Mouse (Mus musculus): ENCODE data around the gene Cacnb3. TPM values are rescaled to one million over a fixed set of nuclear protein-coding genes. Genes with fewer than 3 reads are reported as not detected.

Gene Cacnb3
- polyA plus RNA-seq, 1 experiment: 127 TPM

DNA sequence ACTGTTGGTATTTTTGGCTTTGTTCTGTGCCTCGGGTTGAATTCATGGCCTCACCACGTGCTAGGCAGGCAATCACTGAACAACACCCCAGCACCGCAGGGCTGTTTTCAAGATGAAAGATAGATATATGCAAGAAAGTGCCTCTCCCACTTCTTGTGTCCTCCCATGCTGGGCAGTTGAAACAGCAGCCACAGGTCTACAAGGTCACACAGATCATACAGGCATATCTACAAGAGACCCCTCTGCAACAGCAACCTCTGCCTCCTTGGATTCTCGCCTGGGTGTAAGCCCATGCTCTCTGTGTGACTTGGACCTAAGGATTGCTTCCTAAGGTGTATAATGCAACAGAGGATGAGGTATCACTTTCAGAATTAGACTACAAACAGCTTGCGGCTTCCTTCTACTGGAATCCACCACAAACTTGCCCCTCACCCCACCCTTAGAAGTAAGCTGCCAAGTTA lies 7.2 kb upstream of the Cacnb3 start:
- TF ChIP-seq CTCF (IDR thresholded peaks at IDR 0.05; ENCODE audit: borderline replicate concordance, control insufficient read depth, extremely low read depth, insufficient read depth, low read length, poor library complexity): no peak
- no peak for TF ChIP-seq POLR2A (IDR thresholded peaks at IDR 0.05; ENCODE audit: control insufficient read depth, extremely low read depth, insufficient read depth, low read length, poor library complexity)
- Histone ChIP-seq H3K36me3 (ENCODE audit: control insufficient read depth, insufficient read depth, low read length) (no peaks in the 10 kb centered on the region), H3K4me3 (ENCODE audit: control insufficient read depth, insufficient read depth, low read length) (no peak overlapping the region), H3K27ac (ENCODE audit: control insufficient read depth, insufficient read depth, low read length) (peak overlapping the region; percentile 95), H3K4me1 (replicated peaks; ENCODE audit: control insufficient read depth, insufficient read depth, low read length) (peaks cover 30% of the 10 kb centered on the region), H3K27me3 (ENCODE audit: control insufficient read depth, insufficient read depth, low read length) (no peaks in the 10 kb centered on the region; the same call in 1 of the 2 replicates)
- WGBS: 31% methylated on average over 5 of the region's 5 CpGs
- DNase-seq: no peak

DNA sequence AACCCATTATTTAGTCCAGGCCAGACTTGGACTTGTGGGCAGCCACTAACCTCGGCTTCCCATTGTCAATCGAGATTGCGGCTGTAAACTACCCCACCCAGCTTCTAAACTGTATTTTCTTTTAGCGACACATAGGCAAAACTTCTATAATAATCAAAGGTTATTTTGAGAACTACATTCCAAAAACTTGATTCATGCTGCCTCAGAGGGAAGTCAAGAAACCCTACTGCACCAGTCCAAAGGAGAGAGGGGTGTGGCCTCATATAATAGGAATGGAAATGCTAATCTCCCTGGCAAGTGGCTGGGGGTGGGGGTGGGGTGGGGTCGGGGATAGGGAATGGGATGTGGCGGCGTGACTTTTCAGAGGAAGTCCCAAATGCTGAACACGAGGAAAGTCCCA lies 4.6 kb upstream of the Cacnb3 start:
- H3K36me3 ChIP-seq (ENCODE audit: control insufficient read depth, insufficient read depth, low read length): no peaks in the 10 kb centered on the region
- H3K4me1 ChIP-seq (replicated peaks; ENCODE audit: control insufficient read depth, insufficient read depth, low read length): peaks cover 33% of the 10 kb centered on the region
- H3K4me3 ChIP-seq (ENCODE audit: control insufficient read depth, insufficient read depth, low read length): no peak overlapping the region
- H3K27ac ChIP-seq (ENCODE audit: control insufficient read depth, insufficient read depth, low read length): no peak overlapping the region
- no peaks in the 10 kb centered on the region; the same call in 1 of the 2 replicates for H3K27me3 ChIP-seq (ENCODE audit: control insufficient read depth, insufficient read depth, low read length)
- no peak for DNase-seq
- no peak for TF ChIP-seq POLR2A (IDR thresholded peaks at IDR 0.05; ENCODE audit: control insufficient read depth, extremely low read depth, insufficient read depth, low read length, poor library complexity)
- no peak for TF ChIP-seq CTCF (IDR thresholded peaks at IDR 0.05; ENCODE audit: borderline replicate concordance, control insufficient read depth, extremely low read depth, insufficient read depth, low read length, poor library complexity)
- 44% methylated on average over 8 of the region's 8 CpGs for WGBS

DNA sequence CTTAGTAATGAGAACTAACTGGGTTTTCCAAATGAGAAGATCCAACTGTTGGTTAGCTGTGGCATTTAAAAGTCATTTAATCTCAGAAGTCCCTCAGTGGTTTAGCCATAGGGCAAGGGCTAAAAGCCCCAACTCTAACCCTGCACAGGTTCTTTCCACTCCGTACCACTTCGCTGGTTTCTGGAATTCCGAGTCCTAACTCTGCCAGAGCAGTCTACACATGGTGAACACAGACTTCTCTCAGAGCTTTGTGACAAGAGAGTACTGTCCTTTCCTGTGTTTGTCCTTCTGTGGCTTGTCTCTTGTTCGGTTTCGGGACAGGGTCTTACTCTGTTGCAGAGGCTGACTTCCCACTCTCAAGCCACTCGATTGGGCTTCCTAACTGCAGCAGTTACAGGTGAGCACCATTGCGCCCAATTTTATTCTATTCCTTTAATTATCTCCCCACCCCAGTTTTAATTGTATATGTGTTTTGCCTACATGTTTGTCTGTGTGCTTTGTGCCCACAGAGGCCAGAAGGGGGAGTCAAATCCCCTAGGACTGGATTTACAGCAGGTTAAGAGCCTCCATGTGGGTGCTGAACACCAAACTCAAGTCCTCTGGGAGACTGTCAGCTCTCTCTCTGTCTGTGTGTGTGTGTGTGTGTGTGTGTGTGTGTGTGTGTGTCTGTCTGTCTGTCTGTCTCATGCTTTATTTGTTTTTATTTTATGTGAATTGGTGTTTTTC lies 4.0 kb upstream of the Cacnb3 start:
- TF ChIP-seq POLR2A (IDR thresholded peaks at IDR 0.05; ENCODE audit: control insufficient read depth, extremely low read depth, insufficient read depth, low read length, poor library complexity) (no peak), CTCF (IDR thresholded peaks at IDR 0.05; ENCODE audit: borderline replicate concordance, control insufficient read depth, extremely low read depth, insufficient read depth, low read length, poor library complexity) (no peak)
- H3K4me1 ChIP-seq (replicated peaks; ENCODE audit: control insufficient read depth, insufficient read depth, low read length): peaks cover 29% of the 10 kb centered on the region
- H3K36me3 ChIP-seq (ENCODE audit: control insufficient read depth, insufficient read depth, low read length): no peaks in the 10 kb centered on the region
- no peak for DNase-seq
- WGBS: 83% methylated on average over 7 of the region's 7 CpGs
- no peak overlapping the region for H3K27ac ChIP-seq (ENCODE audit: control insufficient read depth, insufficient read depth, low read length)
- no peaks in the 10 kb centered on the region; the same call in 1 of the 2 replicates for H3K27me3 ChIP-seq (ENCODE audit: control insufficient read depth, insufficient read depth, low read length)
- H3K4me3 ChIP-seq (ENCODE audit: control insufficient read depth, insufficient read depth, low read length): no peak overlapping the region

DNA sequence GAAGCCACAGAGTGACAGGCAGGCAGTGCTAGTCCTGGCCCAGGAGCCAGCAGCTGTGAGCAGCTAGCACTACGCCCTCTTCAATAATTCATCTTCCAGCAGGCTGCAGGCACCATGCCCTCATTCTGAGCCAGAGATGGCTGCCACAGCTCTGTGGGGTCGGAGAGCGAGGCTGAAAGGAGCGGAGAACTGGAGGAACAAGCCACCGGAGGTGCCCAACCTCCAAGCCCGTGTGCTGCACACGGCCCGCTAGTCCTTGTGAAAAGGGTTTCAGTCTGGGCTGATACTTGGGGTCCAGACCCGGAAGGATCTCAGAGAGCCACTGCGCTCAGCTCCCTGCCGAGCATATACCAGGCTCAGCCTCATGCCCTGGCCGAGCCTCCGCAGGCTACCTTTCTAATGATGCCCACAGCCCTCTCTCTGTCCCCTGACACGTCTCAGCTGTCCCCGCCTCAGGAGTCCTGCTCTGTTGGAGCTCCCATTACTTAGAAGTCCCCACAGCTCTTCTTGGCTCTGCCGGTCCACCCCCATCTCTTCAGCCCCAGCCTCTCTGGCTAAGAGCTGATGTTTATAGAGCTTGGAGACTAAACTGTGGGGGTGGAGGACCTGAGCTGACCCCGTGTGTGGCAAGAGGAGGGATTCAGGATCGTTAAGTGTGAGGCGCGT lies 1.9 kb upstream of the Cacnb3 start:
- 0 out of 2 replicates have a peak, but pooled peaks have one; percentile 1 for TF ChIP-seq CTCF (IDR thresholded peaks at IDR 0.05; ENCODE audit: borderline replicate concordance, control insufficient read depth, extremely low read depth, insufficient read depth, low read length, poor library complexity)
- TF ChIP-seq POLR2A (IDR thresholded peaks at IDR 0.05; ENCODE audit: control insufficient read depth, extremely low read depth, insufficient read depth, low read length, poor library complexity): 0 out of 2 replicates have a peak, but pooled peaks have one; percentile 17
- Histone ChIP-seq H3K36me3 (ENCODE audit: control insufficient read depth, insufficient read depth, low read length) (no peaks in the 10 kb centered on the region), H3K27me3 (ENCODE audit: control insufficient read depth, insufficient read depth, low read length) (peaks cover 5% of the 10 kb centered on the region; the same call in 1 of the 2 replicates), H3K27ac (ENCODE audit: control insufficient read depth, insufficient read depth, low read length) (no peak overlapping the region), H3K4me3 (ENCODE audit: control insufficient read depth, insufficient read depth, low read length) (no peak overlapping the region), H3K4me1 (replicated peaks; ENCODE audit: control insufficient read depth, insufficient read depth, low read length) (peaks cover 20% of the 10 kb centered on the region)
- DNase-seq: no peak
- WGBS: 26% methylated on average over 20 of the region's 20 CpGs

DNA sequence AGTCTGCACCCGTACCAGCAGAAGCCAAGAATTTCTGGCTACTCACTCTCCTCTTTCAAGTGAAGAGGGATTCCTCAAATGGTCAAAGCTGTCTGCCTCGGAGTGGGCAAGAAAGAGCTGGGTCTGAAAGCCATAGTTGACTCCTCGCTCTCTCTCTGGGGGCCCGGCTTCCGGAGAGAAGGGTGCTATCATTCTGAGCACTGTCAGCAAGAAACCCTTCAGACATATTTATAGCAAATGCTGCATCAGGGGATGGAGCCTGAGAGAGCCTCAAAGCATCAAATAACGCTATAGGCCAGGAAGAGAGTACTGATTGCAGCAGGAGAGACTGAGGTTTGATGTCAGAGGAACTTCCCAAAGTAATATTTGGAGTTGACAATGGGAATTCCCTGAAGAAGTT lies 1.2 kb upstream of the Cacnb3 start:
- H3K36me3 ChIP-seq (ENCODE audit: control insufficient read depth, insufficient read depth, low read length): no peaks in the 10 kb centered on the region
- TF ChIP-seq POLR2A (IDR thresholded peaks at IDR 0.05; ENCODE audit: control insufficient read depth, extremely low read depth, insufficient read depth, low read length, poor library complexity) (no peak), CTCF (IDR thresholded peaks at IDR 0.05; ENCODE audit: borderline replicate concordance, control insufficient read depth, extremely low read depth, insufficient read depth, low read length, poor library complexity) (no peak)
- no peak for DNase-seq
- H3K27me3 ChIP-seq (ENCODE audit: control insufficient read depth, insufficient read depth, low read length): peaks cover 8% of the 10 kb centered on the region; the same call in 1 of the 2 replicates
- no peak overlapping the region for H3K27ac ChIP-seq (ENCODE audit: control insufficient read depth, insufficient read depth, low read length)
- WGBS: 79% methylated on average over 6 of the region's 6 CpGs
- H3K4me1 ChIP-seq (replicated peaks; ENCODE audit: control insufficient read depth, insufficient read depth, low read length): peaks cover 26% of the 10 kb centered on the region
- H3K4me3 ChIP-seq (ENCODE audit: control insufficient read depth, insufficient read depth, low read length): no peak overlapping the region

DNA sequence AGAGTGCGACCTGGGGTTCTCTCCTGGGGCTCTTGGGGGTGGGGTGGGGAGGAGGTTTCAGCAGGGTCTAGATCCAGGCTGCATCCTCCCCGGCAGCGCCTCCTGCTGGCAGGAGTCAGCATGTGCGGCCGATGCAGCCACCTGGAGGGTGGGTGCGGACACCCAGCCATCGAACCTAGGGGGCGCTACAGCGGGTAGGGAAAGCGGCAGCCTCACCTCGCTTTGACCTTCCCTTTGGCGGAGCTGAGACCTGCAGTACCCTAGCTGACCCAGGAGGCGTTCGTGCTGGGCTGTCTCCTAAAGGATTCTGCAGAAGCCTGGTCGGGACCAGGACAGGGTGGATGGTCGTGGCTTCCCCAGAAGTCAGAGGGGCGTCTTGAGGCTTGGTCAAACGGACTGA lies 853 bp downstream of the Cacnb3 start:
- H3K36me3 ChIP-seq (ENCODE audit: control insufficient read depth, insufficient read depth, low read length): no peaks in the 10 kb centered on the region
- peaks cover 10% of the 10 kb centered on the region; the same call in 1 of the 2 replicates for H3K27me3 ChIP-seq (ENCODE audit: control insufficient read depth, insufficient read depth, low read length)
- no peak overlapping the region for H3K4me3 ChIP-seq (ENCODE audit: control insufficient read depth, insufficient read depth, low read length)
- peaks cover 33% of the 10 kb centered on the region for H3K4me1 ChIP-seq (replicated peaks; ENCODE audit: control insufficient read depth, insufficient read depth, low read length)
- WGBS: 4% methylated on average over 18 of the region's 18 CpGs
- H3K27ac ChIP-seq (ENCODE audit: control insufficient read depth, insufficient read depth, low read length): no peak overlapping the region
- peak; percentile 84 for DNase-seq
- TF ChIP-seq POLR2A (IDR thresholded peaks at IDR 0.05; ENCODE audit: control insufficient read depth, extremely low read depth, insufficient read depth, low read length, poor library complexity) (no peak), CTCF (IDR thresholded peaks at IDR 0.05; ENCODE audit: borderline replicate concordance, control insufficient read depth, extremely low read depth, insufficient read depth, low read length, poor library complexity) (peak; percentile 97)

Measured in thymus, adult 2 months (tissue).